Mouse (Mus musculus): Measurements from ENCODE around the gene Tlx2. TPM values are rescaled to one million over a fixed set of nuclear protein-coding genes. Genes with fewer than 3 reads are reported as not detected.

The Tlx2 gene
- polyA plus RNA-seq, 1 experiment from 2014 or later = 0.79 TPM

- H3K27ac ChIP-seq (replicated peaks) = peak overlapping the region; percentile 76
- H3K4me3 ChIP-seq = peak overlapping the region; percentile 44
- DNase-seq (ENCODE audit: low spot score) = peak; percentile 91
- no peaks in the 10 kb centered on the region for H3K36me3 ChIP-seq
- H3K9me3 ChIP-seq (replicated peaks) = no peaks in the 10 kb centered on the region
- WGBS = 8% methylated on average over 24 of the region's 24 CpGs
- H3K27me3 ChIP-seq (ENCODE audit: low read depth, poor library complexity, severe bottlenecking) = peaks cover 47% of the 10 kb centered on the region
- peaks cover 32% of the 10 kb centered on the region for H3K4me1 ChIP-seq
Measured at GRCm38 (mm10) chr6:83038496-83039012, 31.5 kb downstream of the Tlx2 start.

- Histone ChIP-seq H3K36me3 (no peaks in the 10 kb centered on the region), H3K4me3 (no peak overlapping the region), H3K4me1 (peaks cover 44% of the 10 kb centered on the region), H3K9me3 (replicated peaks) (no peaks in the 10 kb centered on the region), H3K27me3 (ENCODE audit: low read depth, poor library complexity, severe bottlenecking) (peaks cover 55% of the 10 kb centered on the region), H3K27ac (replicated peaks) (no peak overlapping the region)
- DNase-seq (ENCODE audit: low spot score) = no peak
- 80% methylated on average over 8 of the region's 8 CpGs for WGBS
Measured at GRCm38 (mm10) chr6:83037188-83037587, 32.9 kb downstream of the Tlx2 start.

GRCm38 (mm10) chr6:83034463-83035055 lies 35.5 kb downstream of the Tlx2 start:
- DNase-seq (ENCODE audit: low spot score) = no peak
- H3K27me3 ChIP-seq (ENCODE audit: low read depth, poor library complexity, severe bottlenecking) = peaks cover 81% of the 10 kb centered on the region

GRCm38 (mm10) chr6:83033249-83034185 lies 36.6 kb downstream of the Tlx2 start, which contains the start of the genes Dok1 and Loxl3:
Gene Dok1, minus strand, starts transcription at chr6:83033471.
Gene Loxl3, plus strand, starts transcription at chr6:83034173.
- DNase-seq (ENCODE audit: low spot score) = peak; percentile 79
- H3K4me3 ChIP-seq = peak within 1 kb of the TSS; percentile 60
- WGBS = under 1% methylated on average over 51 of the region's 51 CpGs
- no peaks in the 10 kb centered on the region for H3K9me3 ChIP-seq (replicated peaks)
- peak within 1 kb of the TSS; percentile 84 for H3K27ac ChIP-seq (replicated peaks)
- peaks cover 92% of the 10 kb centered on the region for H3K27me3 ChIP-seq (ENCODE audit: low read depth, poor library complexity, severe bottlenecking)
- H3K4me1 ChIP-seq = peaks cover 56% of the 10 kb centered on the region
- 0 out of 2 replicates have a peak, but pooled peaks cover 5% of the 10 kb centered on the region for H3K36me3 ChIP-seq

More at GRCm38 (mm10) chr6:83034463-83035055, 35.5 kb downstream of the Tlx2 start:
- no peaks in the 10 kb centered on the region for H3K9me3 ChIP-seq (replicated peaks)
- H3K27ac ChIP-seq (replicated peaks) = peak overlapping the region; percentile 84
- H3K4me3 ChIP-seq = peak overlapping the region; percentile 60
- WGBS = 20% methylated on average over 5 of the region's 5 CpGs
- 0 out of 2 replicates have a peak, but pooled peaks cover 5% of the 10 kb centered on the region for H3K36me3 ChIP-seq
- H3K4me1 ChIP-seq = peaks cover 59% of the 10 kb centered on the region

DNA sequence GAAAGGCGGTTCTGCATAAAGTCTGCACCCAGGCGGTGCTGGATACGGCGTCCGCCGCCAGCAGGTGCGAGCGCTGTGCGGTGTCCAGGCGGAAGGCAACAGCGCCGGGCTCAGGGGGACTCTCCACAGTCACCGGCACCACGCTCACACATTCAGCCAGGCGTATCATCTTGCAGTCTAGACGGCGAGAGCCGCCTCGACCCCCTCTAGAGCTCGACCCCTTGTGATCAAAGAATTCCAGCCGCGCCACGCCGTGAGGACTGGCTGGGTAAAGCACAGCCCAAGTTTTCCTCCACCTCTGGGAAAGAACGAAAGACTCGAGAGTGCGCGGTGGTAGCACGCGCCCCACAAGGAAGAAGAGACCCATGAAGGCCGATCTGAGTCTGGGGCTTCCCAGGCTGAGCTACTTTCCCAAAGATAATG lies 37.3 kb downstream of the Tlx2 start:
- peak; percentile 68 for DNase-seq (ENCODE audit: low spot score)
- H3K27me3 ChIP-seq (ENCODE audit: low read depth, poor library complexity, severe bottlenecking) = peaks cover 93% of the 10 kb centered on the region
- peak overlapping the region; percentile 60 for H3K4me3 ChIP-seq
- H3K36me3 ChIP-seq = 0 out of 2 replicates have a peak, but pooled peaks cover 5% of the 10 kb centered on the region
- peaks cover 51% of the 10 kb centered on the region for H3K4me1 ChIP-seq
- peak overlapping the region; percentile 84 for H3K27ac ChIP-seq (replicated peaks)
- WGBS = 0% methylated on average over 31 of the region's 31 CpGs
- no peaks in the 10 kb centered on the region for H3K9me3 ChIP-seq (replicated peaks)

DNA sequence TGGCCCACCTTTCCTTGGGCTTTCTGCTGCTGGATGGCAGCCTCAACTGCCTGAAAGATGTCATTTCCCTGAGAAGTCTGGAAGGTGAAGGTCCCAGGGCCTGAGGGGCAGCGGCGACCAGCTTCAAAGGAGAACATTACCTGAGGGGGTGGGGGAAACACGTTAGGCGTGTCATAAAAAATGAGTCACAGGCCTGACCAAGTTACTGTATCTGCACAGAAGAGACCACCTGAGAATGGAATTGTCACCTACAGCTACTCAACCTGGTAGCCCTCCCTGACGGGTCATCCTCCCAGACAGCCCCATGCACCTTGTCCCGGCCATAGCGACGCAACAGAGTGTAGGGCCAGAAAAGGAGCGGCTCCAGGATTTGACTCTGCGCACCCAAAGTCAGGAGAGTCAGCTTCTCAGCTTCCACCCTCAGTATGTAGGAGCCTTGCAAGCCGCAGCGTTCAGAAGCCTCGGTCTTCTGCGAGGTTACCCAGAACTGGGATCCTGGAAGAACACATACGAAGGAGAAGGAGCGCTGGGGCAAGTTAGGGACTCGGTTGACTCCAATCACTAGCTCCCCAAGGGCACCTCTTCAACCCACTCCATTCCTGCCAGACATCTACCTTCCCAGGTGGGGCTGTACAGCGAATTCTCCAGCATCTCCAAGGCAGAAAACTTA lies 38.0 kb downstream of the Tlx2 start:
- no peak for DNase-seq (ENCODE audit: low spot score)
- Histone ChIP-seq H3K27me3 (ENCODE audit: low read depth, poor library complexity, severe bottlenecking) (peaks cover 92% of the 10 kb centered on the region), H3K27ac (replicated peaks) (peak overlapping the region; percentile 84; the same call in 1 of the 2 replicates), H3K36me3 (0 out of 2 replicates have a peak, but pooled peaks cover 5% of the 10 kb centered on the region), H3K9me3 (replicated peaks) (no peaks in the 10 kb centered on the region), H3K4me1 (peaks cover 51% of the 10 kb centered on the region), H3K4me3 (peak overlapping the region; percentile 60)
- 12% methylated on average over 18 of the region's 18 CpGs for WGBS

DNA sequence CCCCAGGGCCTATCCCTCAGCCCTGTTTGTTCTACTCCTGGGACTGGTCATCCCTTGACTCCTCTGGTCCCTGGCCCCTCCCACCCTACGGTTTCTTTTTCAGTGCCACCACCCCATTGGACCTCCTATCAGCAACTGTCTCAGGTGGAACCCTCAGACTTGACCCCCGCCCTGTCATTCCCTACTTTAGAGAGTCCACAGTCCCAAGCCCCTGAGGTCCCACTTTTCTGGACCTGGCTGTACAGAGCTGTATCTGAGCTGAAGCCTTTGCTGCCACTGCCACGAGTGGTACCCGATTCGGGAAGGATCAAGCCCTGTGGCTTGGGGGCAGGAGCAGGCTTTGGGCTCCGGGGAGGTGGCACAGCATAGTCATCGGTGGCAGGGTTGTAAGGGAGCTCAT lies 39.0 kb downstream of the Tlx2 start:
- no peak for DNase-seq (ENCODE audit: low spot score)
- 0 out of 2 replicates have a peak, but pooled peaks cover 5% of the 10 kb centered on the region for H3K36me3 ChIP-seq
- H3K27ac ChIP-seq (replicated peaks) = no peak overlapping the region
- peaks cover 51% of the 10 kb centered on the region for H3K4me1 ChIP-seq
- H3K27me3 ChIP-seq (ENCODE audit: low read depth, poor library complexity, severe bottlenecking) = peaks cover 84% of the 10 kb centered on the region
- no peaks in the 10 kb centered on the region for H3K9me3 ChIP-seq (replicated peaks)
- 61% methylated on average over 7 of the region's 7 CpGs for WGBS
- no peak overlapping the region for H3K4me3 ChIP-seq

- H3K4me3 ChIP-seq = no peak overlapping the region
- peaks cover 71% of the 10 kb centered on the region for H3K27me3 ChIP-seq (ENCODE audit: low read depth, poor library complexity, severe bottlenecking)
Measured at GRCm38 (mm10) chr6:83029777-83030176, 40.3 kb downstream of the Tlx2 start.

GRCm38 (mm10) chr6:83027706-83028105 lies 42.4 kb downstream of the Tlx2 start:
- H3K9me3 ChIP-seq (replicated peaks) = no peaks in the 10 kb centered on the region
- WGBS = 66% methylated on average over 7 of the region's 9 CpGs
- peaks cover 57% of the 10 kb centered on the region for H3K27me3 ChIP-seq (ENCODE audit: low read depth, poor library complexity, severe bottlenecking)
- no peak overlapping the region for H3K27ac ChIP-seq (replicated peaks)
- H3K36me3 ChIP-seq = 0 out of 2 replicates have a peak, but pooled peaks cover 5% of the 10 kb centered on the region
- DNase-seq (ENCODE audit: low spot score) = no peak
- no peak overlapping the region for H3K4me3 ChIP-seq
- H3K4me1 ChIP-seq = peaks cover 23% of the 10 kb centered on the region

More at GRCm38 (mm10) chr6:83029777-83030176, 40.3 kb downstream of the Tlx2 start:
- H3K9me3 ChIP-seq (replicated peaks) = no peaks in the 10 kb centered on the region
- no peak overlapping the region for H3K27ac ChIP-seq (replicated peaks)
- peaks cover 42% of the 10 kb centered on the region for H3K4me1 ChIP-seq
- H3K36me3 ChIP-seq = 0 out of 2 replicates have a peak, but pooled peaks cover 5% of the 10 kb centered on the region
- whole genome bisulfite sequencing = 11% methylated on average over 10 of the region's 10 CpGs
- DNase-seq (ENCODE audit: low spot score) = no peak

- H3K9me3 ChIP-seq (replicated peaks) = no peaks in the 10 kb centered on the region
- no peak overlapping the region for H3K27ac ChIP-seq (replicated peaks)
- peaks cover 53% of the 10 kb centered on the region for H3K27me3 ChIP-seq (ENCODE audit: low read depth, poor library complexity, severe bottlenecking)
- 0 out of 2 replicates have a peak, but pooled peaks cover 5% of the 10 kb centered on the region for H3K36me3 ChIP-seq
- H3K4me3 ChIP-seq = no peak overlapping the region
- 80% methylated on average over 8 of the region's 8 CpGs for WGBS
- DNase-seq (ENCODE audit: low spot score) = no peak
- peaks cover 19% of the 10 kb centered on the region for H3K4me1 ChIP-seq
Measured at GRCm38 (mm10) chr6:83027293-83027692, 42.8 kb downstream of the Tlx2 start.

DNA sequence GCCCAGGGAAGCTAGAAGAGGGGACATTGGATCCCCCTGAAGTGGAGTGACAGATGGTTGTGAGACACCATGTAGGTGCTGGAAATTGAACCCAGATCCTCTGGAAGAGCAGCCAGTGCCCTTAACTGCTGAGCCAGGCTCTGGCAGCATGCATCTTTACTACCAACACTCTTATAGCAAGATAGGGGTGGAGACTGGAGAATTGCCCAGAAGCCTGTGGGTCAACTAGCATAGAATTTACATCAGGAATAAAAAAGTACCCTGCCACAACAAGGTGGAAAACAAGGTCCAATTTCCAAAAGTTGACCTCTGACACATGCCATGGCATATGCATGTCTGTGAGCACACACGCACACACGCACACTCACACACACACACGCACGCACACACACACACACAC lies 44.9 kb downstream of the Tlx2 start:
- Histone ChIP-seq H3K36me3 (no peaks in the 10 kb centered on the region), H3K27me3 (ENCODE audit: low read depth, poor library complexity, severe bottlenecking) (peaks cover 32% of the 10 kb centered on the region), H3K4me1 (peaks cover 9% of the 10 kb centered on the region), H3K4me3 (no peak overlapping the region), H3K27ac (replicated peaks) (no peak overlapping the region), H3K9me3 (replicated peaks) (no peaks in the 10 kb centered on the region)
- no peak for DNase-seq (ENCODE audit: low spot score)
- WGBS = 91% methylated on average over 4 of the region's 4 CpGs

DNA sequence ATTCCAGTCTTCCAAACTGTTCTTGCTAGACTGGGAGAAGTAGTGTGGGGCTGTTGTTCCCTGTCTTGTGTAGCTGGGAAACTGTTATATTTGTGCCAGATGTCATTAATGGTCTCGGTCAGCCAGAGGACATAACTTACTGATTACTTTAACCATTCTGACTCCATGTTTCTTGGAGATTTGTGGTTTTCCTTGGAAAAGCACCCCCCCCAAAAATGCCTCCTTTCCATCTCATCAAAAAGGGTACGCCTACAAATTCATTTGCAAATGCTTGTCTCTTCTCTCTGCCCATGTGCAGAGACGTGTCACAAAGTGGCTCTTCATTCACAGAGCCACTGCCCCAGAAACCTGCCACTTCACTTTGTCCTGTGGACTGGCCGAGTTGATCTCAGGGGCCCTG lies 45.7 kb downstream of the Tlx2 start:
- WGBS = 77% methylated on average over 4 of the region's 4 CpGs
- DNase-seq (ENCODE audit: low spot score) = no peak
- H3K27me3 ChIP-seq (ENCODE audit: low read depth, poor library complexity, severe bottlenecking) = peaks cover 24% of the 10 kb centered on the region
- H3K27ac ChIP-seq (replicated peaks) = no peak overlapping the region
- no peaks in the 10 kb centered on the region for H3K36me3 ChIP-seq
- no peak overlapping the region for H3K4me3 ChIP-seq
- peaks cover under 1% of the 10 kb centered on the region; the same call in 1 of the 2 replicates for H3K4me1 ChIP-seq
- H3K9me3 ChIP-seq (replicated peaks) = no peaks in the 10 kb centered on the region
